8 mouse cellular contexts compared by ENCODE assay signal in the genomic region with DNA sequence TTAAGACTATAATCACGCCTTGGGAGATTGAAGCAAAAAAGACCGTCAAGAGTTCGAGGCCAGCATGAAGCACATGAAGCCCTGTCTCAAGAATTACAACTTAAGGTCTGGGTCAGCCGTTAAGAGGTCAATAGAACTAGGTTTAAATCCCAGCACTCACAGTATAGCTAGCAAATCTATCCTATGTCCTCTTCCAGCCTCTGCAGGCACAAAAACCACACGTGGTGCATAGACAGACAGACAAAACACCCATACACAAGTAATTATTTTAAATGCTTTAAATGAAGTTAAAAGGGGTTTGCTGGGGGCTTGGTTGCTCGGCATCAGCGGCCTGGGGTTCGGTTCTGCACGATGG. TPM values are rescaled to one million over a fixed set of nuclear protein-coding genes. Genes with fewer than 3 reads are reported as not detected.
DNase-seq lines count a peak whose midpoint lies in the region; ATAC-seq lines count a peak whose summit lies in the region.

No protein-coding gene starts in this region.

- H3K9ac ChIP-seq in kidney, embryonic 16.5 days (replicated peaks; ENCODE audit: low read length): peak overlapping the region; percentile 96
- peak overlapping the region; percentile 86 for H3K9ac ChIP-seq in hindbrain, embryonic 14.5 days
- H3K9ac ChIP-seq in midbrain, embryonic 16.5 days (ENCODE audit: low read depth, low read length): peak overlapping the region; percentile 92

- peak overlapping the region; percentile 84 for H3K4me2 ChIP-seq in kidney, embryonic 16.5 days (replicated peaks; ENCODE audit: low read depth, low read length)
- H3K4me2 ChIP-seq in hindbrain, embryonic 14.5 days (replicated peaks): peak overlapping the region; percentile 80
- peak overlapping the region; percentile 76 for H3K4me2 ChIP-seq in midbrain, embryonic 16.5 days (ENCODE audit: low read length)

- peaks cover 19% of the 10 kb centered on the region for H3K4me1 ChIP-seq in kidney, embryonic 16.5 days (ENCODE audit: insufficient read depth, low read length)
- H3K4me1 ChIP-seq in hindbrain, embryonic 14.5 days (replicated peaks; ENCODE audit: control insufficient read depth, insufficient read depth, low read length): peaks cover 12% of the 10 kb centered on the region
- H3K4me1 ChIP-seq in midbrain, embryonic 16.5 days (ENCODE audit: control insufficient read depth, insufficient read depth, low read length): peaks cover 11% of the 10 kb centered on the region

- H3K4me3 ChIP-seq in kidney, embryonic 16.5 days (ENCODE audit: low read length): peak overlapping the region; percentile 93
- H3K4me3 ChIP-seq in hindbrain, embryonic 14.5 days (replicated peaks; ENCODE audit: low read length): peak overlapping the region; percentile 75
- H3K4me3 ChIP-seq in midbrain, embryonic 16.5 days (ENCODE audit: low read depth, low read length): peak overlapping the region; percentile 71

- H3K36me3 ChIP-seq in kidney, embryonic 16.5 days (ENCODE audit: insufficient read depth, low read length): peaks cover 4% of the 10 kb centered on the region
- peaks cover 9% of the 10 kb centered on the region for H3K36me3 ChIP-seq in hindbrain, embryonic 14.5 days (replicated peaks; ENCODE audit: control insufficient read depth, insufficient read depth)
- H3K36me3 ChIP-seq in midbrain, embryonic 16.5 days (ENCODE audit: control insufficient read depth, insufficient read depth, low read length): peaks cover under 1% of the 10 kb centered on the region; the same call in 1 of the 2 replicates

- 38% methylated on average over 9 of the region's 9 CpGs for WGBS in kidney, embryonic 16.5 days
- WGBS in hindbrain, embryonic 14.5 days: 42% methylated on average over 9 of the region's 9 CpGs
- 38% methylated on average over 9 of the region's 9 CpGs for WGBS in midbrain, embryonic 16.5 days

- H3K9me3 ChIP-seq in kidney, embryonic 16.5 days (ENCODE audit: low read length): no peaks in the 10 kb centered on the region
- H3K9me3 ChIP-seq in hindbrain, embryonic 14.5 days (ENCODE audit: control insufficient read depth, low read length): no peaks in the 10 kb centered on the region
- no peaks in the 10 kb centered on the region for H3K9me3 ChIP-seq in midbrain, embryonic 16.5 days (replicated peaks; ENCODE audit: control insufficient read depth, low read length, poor library complexity, severe bottlenecking)

- no peaks in the 10 kb centered on the region for H3K27me3 ChIP-seq in kidney, embryonic 16.5 days (ENCODE audit: insufficient read depth, low read length)
- no peaks in the 10 kb centered on the region for H3K27me3 ChIP-seq in hindbrain, embryonic 14.5 days (ENCODE audit: control insufficient read depth, insufficient read depth, low read length)
- no peaks in the 10 kb centered on the region for H3K27me3 ChIP-seq in midbrain, embryonic 16.5 days (ENCODE audit: control insufficient read depth, insufficient read depth, low read depth, low read length)

- ATAC-seq in kidney, embryonic 16.5 days (ENCODE audit: low FRiP score, low TSS enrichment): no peak
- ATAC-seq in common myeloid progenitor, adult 5-6 weeks (replicated peaks; ENCODE audit: low read depth, poor library complexity, severe bottlenecking): peak; percentile 14
- ATAC-seq in hindbrain, embryonic 14.5 days (ENCODE audit: low FRiP score): peak; percentile 42; the same call in 1 of the 2 replicates
- peak; percentile 69 for ATAC-seq in midbrain, embryonic 16.5 days

- no peak for DNase-seq in kidney, postnatal 14 days
- DNase-seq in hindbrain, embryonic 14.5 days (ENCODE audit: low spot score): peak; percentile 27
- DNase-seq in adipocyte (ENCODE audit: low spot score): no peak
- DNase-seq in adrenal gland, adult (ENCODE audit: inconsistent age in 2 of 2, low spot score in 1 of 2): no peak
- DNase-seq in thymus, postnatal 10 days (ENCODE audit: low spot score in 2 of 2): no peak

- H3K27ac ChIP-seq in kidney, embryonic 16.5 days (ENCODE audit: low read length): peak overlapping the region; percentile 69
- peak overlapping the region; percentile 63 for H3K27ac ChIP-seq in hindbrain, embryonic 14.5 days
- peak overlapping the region; percentile 76 for H3K27ac ChIP-seq in midbrain, embryonic 16.5 days (ENCODE audit: low read length)

RNA-seq across cellular contexts. Expression of gene Jagn1, which starts 0.3 kb away (rescaled TPM):
- polyA plus RNA-seq in kidney, embryonic 16.5 days (2015; fragmentation: Nextera tagmentation; extraction: Ambion mirVana): 115 and 121 TPM in 2 replicates
- total RNA-seq in common myeloid progenitor, adult 5-6 weeks (2017): 28.6 and 32.7 TPM in 2 replicates
- polyA plus RNA-seq in hindbrain, embryonic 14.5 days (2014; fragmentation: Nextera tagmentation; extraction: Ambion mirVana): 87.9 and 88.5 TPM in 2 replicates
- polyA plus RNA-seq in midbrain, embryonic 16.5 days (2015; fragmentation: Nextera tagmentation; extraction: Ambion mirVana): 96.5 and 96.6 TPM in 2 replicates

RNA-seq across cellular contexts. Expression of gene Cidec, which starts 6.5 kb away (rescaled TPM):
- polyA plus RNA-seq in kidney, embryonic 16.5 days (2015; fragmentation: Nextera tagmentation; extraction: Ambion mirVana): not detected in 2 replicates
- total RNA-seq in common myeloid progenitor, adult 5-6 weeks (2017): not detected in 2 replicates
- not detected in 2 replicates for polyA plus RNA-seq in hindbrain, embryonic 14.5 days (2014; fragmentation: Nextera tagmentation; extraction: Ambion mirVana)
- polyA plus RNA-seq in midbrain, embryonic 16.5 days (2015; fragmentation: Nextera tagmentation; extraction: Ambion mirVana): not detected in 2 replicates

RNA-seq across cellular contexts. Expression of gene Il17re, which starts 16.2 kb away (rescaled TPM):
- 10.0 and 10.1 TPM in 2 replicates for polyA plus RNA-seq in kidney, embryonic 16.5 days (2015; fragmentation: Nextera tagmentation; extraction: Ambion mirVana)
- 1.6 and 2.6 TPM in 2 replicates for total RNA-seq in common myeloid progenitor, adult 5-6 weeks (2017)
- 0.27 and 0.31 TPM in 2 replicates for polyA plus RNA-seq in hindbrain, embryonic 14.5 days (2014; fragmentation: Nextera tagmentation; extraction: Ambion mirVana)
- polyA plus RNA-seq in midbrain, embryonic 16.5 days (2015; fragmentation: Nextera tagmentation; extraction: Ambion mirVana): 0.16 TPM in 1 of 2 replicates, not detected in the other

RNA-seq across cellular contexts. Expression of gene Rpusd3, which starts 22.9 kb away (rescaled TPM):
- polyA plus RNA-seq in kidney, embryonic 16.5 days (2015; fragmentation: Nextera tagmentation; extraction: Ambion mirVana): 31.5 and 31.7 TPM in 2 replicates
- total RNA-seq in common myeloid progenitor, adult 5-6 weeks (2017): 5.5 and 9.0 TPM in 2 replicates
- 15.0 and 19.0 TPM in 2 replicates for polyA plus RNA-seq in hindbrain, embryonic 14.5 days (2014; fragmentation: Nextera tagmentation; extraction: Ambion mirVana)
- 15.5 and 20.3 TPM in 2 replicates for polyA plus RNA-seq in midbrain, embryonic 16.5 days (2015; fragmentation: Nextera tagmentation; extraction: Ambion mirVana)

RNA-seq across cellular contexts. Expression of gene Il17rc, which starts 29.2 kb away (rescaled TPM):
- 18.2 and 31.0 TPM in 2 replicates for polyA plus RNA-seq in kidney, embryonic 16.5 days (2015; fragmentation: Nextera tagmentation; extraction: Ambion mirVana)
- total RNA-seq in common myeloid progenitor, adult 5-6 weeks (2017): 0.09 and 0.44 TPM in 2 replicates
- polyA plus RNA-seq in hindbrain, embryonic 14.5 days (2014; fragmentation: Nextera tagmentation; extraction: Ambion mirVana): 2.4 and 3.0 TPM in 2 replicates
- polyA plus RNA-seq in midbrain, embryonic 16.5 days (2015; fragmentation: Nextera tagmentation; extraction: Ambion mirVana): 2.7 and 4.3 TPM in 2 replicates
